Mouse (Mus musculus): ENCODE measurements at regions not wholly inside any gene's neighbourhood (a gene's known extent, or its start where the extent isn't known, plus 50 kb on each side); places are given as distances from the start of the nearest gene placed in this dataset.

DNA sequence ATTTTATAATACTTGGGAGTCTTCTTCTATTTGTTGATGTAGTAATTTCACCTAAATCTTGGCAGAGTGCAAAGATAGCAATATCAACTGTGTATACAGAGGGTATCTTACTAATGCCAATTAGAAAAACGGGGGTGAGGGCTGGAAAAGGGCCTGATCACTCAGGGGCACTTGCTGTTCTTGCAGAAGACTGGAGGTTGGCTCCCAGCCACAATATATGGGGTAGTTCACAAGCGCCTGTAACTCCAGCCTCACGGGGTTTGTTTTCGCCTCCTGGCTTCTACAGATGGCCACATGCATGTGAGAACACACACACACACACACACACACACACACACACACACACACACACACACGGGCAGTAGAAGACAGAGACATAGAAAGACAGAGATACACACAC lies 185.7 kb downstream of the Plk2 start:
- DNase-seq (ENCODE audit: low read depth): no peak

- no peak for DNase-seq (ENCODE audit: low read depth)
Measured at GRCm38 (mm10) chr13:110584765-110585164, 189.9 kb downstream of the Plk2 start.

DNA sequence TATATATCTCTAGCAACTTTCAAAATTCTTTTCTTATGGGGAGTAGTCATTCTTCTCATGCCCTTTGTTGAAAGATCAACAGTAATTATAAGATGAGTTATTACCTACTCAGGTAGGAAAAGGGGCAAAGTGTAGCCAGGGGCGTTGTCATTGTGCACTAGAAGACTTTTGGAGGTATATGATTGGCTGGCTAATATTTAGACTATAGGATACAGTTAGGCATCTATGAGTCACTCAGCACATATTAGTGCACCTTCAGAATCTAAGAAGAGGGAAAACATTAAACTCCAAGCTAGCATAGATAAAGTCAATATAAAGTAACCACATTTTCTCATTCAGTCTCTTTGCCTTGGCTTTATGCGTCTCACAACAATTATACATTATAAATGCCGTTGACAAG lies 199.8 kb downstream of the Plk2 start:
- DNase-seq (ENCODE audit: low read depth): no peak

DNA sequence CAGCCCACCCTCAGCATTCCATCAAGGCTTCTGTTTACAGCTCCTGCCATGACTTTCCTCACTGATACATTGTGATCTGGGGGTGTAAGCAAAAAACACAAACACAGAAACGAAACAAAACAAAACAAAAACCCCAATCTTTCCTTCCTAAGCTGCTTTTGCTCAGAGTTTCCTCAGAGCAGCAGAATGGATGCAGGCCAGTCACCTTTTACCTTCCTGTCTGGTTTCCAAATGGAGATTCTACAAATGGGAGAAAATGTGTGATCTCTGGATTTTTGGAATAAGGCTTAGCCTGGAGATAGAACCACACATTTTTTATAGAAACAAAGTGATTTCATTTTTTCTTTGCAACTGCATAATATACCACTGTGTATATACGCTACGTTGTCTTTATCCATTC lies 204.8 kb downstream of the Plk2 start:
- DNase-seq (ENCODE audit: low read depth): no peak

DNA sequence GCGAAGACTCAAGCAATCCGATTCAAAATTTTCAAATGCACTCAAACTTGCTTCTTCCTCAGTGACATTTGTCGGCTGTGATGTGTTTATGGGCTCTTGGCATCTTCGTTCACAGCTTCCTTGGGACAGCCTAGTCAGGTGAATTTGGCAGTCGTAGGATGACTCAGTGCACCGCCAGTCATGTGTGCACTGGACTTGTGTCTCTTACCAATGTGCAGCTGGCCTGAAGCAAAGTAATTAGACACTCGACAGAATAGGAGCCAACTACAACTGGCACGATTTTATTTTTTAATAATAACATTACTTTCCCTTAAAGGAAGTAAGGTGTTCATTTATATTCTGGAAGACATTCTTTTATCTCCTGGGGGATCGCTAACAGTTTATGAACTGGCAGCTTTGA lies 205.5 kb downstream of the Plk2 start:
- DNase-seq (ENCODE audit: low read depth): peak; percentile 18

- DNase-seq (ENCODE audit: low read depth): peak; percentile 11
Measured at GRCm38 (mm10) chr13:110601352-110601751, 206.5 kb downstream of the Plk2 start.

GRCm38 (mm10) chr13:110601840-110602239 lies 207.0 kb downstream of the Plk2 start:
- no peak for DNase-seq (ENCODE audit: low read depth)

DNA sequence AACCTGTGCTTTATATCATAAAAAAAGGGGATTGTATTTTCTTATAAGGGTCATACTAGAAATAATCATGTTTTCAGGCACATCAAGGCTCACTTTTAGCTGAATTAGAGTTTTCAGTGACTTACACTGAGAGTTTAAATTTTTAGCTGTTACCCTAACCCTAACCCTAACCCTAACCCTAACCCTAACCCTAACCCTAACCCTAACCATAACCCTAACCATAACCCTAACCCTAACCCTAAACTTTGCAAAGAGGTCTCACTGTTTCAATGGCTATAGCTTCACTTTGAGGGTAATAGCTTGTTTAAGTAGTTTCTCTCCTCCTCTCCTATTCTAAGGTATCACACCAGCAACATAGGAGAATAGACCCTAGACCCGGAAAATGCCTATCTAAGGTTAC lies 208.0 kb downstream of the Plk2 start:
- DNase-seq (ENCODE audit: low read depth): no peak

- peak; percentile 45 for DNase-seq (ENCODE audit: low read depth)
Measured at GRCm38 (mm10) chr13:110619010-110619409, 224.2 kb downstream of the Plk2 start.

DNA sequence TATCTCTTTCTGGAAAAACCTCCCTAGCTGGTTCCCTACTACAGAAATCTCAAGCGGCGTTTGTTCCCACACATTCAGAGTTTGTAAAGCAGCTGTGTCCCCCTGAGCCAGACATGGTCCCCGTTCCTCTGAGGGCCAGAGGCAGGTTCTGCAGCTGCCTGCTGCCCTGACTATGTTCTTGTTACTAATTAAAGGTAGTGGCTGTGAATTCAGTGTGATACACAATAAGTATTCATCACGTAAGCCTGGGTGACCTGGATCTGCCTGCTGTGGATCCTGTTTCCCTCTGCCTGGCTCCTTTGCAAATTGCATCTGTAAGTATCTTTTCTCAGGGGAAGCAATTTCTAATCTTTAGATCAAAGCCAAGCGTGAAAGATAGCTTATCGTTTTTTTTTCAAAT lies 232.3 kb downstream of the Plk2 start:
- DNase-seq (ENCODE audit: low read depth): no peak

GRCm38 (mm10) chr13:110627732-110628131 lies 232.9 kb downstream of the Plk2 start:
- no peak for DNase-seq (ENCODE audit: low read depth)

DNA sequence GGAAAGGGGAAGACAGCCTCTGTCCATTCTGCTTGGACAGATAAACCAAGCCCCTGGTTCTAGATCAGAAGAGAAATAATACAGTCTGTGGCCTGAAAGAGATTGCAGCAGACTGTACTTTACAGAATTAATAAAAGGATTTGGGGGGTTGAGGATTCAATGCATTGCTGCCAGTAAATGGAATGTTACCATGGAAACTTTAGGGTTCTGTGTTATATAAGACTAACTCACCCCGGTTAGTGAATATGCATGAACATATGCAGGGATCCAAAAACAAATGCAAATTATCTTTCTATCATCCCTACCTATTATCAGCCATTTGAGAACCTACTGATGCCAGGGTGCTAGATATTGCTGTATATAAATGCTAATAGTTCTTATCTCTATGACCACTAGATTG lies 233.4 kb downstream of the Plk2 start:
- DNase-seq (ENCODE audit: low read depth): no peak

- DNase-seq (ENCODE audit: low read depth): peak; percentile 11
Measured at GRCm38 (mm10) chr13:110633261-110633781, 238.5 kb downstream of the Plk2 start.

DNA sequence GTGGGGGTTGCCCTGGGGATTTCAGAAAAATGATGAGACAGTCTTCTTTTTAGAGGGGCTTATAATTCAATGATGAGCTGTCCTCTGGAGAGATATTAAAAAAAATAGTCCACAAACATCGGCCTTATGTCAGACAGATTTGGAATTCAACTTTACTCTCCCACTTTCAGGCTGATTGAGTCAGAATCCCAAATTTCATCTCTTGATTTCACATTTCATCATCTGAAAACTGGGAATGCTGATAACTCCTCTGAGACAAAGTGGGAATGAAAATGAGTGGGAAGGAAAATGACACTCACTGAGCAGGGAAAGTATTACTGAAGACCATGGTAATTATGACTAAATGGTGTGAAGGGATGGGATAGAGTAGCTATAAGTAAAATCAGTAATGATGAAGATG lies 239.1 kb downstream of the Plk2 start:
- peak; percentile 23 for DNase-seq (ENCODE audit: low read depth)

- DNase-seq (ENCODE audit: low read depth): no peak
Measured at GRCm38 (mm10) chr13:110642792-110643191, 247.9 kb downstream of the Plk2 start.

DNA sequence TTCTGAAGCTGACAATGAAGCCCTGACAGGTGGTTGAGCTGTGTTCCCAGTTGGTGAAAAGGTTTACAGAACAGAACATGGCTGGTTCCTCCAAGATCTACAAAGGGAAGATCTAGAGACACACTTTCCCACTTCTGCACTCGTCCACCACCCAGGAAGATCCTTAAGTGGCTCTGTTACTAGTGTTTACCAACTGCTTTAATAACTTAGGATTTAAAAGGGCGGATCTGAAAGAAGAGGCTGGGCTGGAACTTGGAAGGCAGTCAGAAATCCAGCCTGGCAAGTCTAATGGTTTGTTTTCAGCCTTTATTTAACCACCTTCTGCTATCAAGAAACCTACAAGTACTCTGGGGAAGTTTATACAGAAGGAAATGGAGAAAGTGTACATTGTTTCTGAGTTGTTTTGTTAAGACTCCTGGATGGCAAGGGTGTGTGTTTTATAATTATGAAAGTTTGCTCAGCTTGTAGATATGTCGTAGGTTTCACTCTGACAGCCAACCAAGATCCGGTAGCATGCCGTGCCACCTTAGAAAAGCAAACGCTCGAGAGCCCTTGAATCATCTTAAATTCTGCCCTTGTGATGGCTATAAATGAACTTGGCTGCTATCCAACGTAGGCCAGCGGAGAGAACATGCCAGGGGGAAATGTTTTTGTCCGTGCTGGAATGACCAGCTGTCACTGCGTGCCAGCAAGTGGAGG lies 248.5 kb downstream of the Plk2 start:
- no peak for DNase-seq (ENCODE audit: low read depth)

DNA sequence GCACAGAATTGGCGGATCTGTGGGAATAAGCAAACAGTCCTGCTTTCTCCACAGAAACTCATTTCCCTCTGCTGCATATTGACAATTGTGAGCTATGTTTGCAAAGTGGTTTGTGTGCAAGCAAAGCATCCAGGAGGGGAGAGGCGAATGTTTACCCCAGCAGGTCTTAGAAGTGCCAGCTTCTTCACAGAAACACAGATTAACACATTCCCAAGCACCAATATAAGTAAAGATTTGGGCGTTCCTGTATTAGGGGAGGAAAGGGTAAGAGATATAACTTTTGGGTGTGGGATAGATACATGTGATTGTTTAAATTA lies 249.0 kb downstream of the Plk2 start:
- no peak for DNase-seq (ENCODE audit: low read depth)

GRCm38 (mm10) chr13:110649378-110649777 lies 254.5 kb downstream of the Plk2 start:
- DNase-seq (ENCODE audit: low read depth): no peak

GRCm38 (mm10) chr13:110649870-110650497 lies 255.1 kb downstream of the Plk2 start:
- no peak for DNase-seq (ENCODE audit: low read depth)

DNA sequence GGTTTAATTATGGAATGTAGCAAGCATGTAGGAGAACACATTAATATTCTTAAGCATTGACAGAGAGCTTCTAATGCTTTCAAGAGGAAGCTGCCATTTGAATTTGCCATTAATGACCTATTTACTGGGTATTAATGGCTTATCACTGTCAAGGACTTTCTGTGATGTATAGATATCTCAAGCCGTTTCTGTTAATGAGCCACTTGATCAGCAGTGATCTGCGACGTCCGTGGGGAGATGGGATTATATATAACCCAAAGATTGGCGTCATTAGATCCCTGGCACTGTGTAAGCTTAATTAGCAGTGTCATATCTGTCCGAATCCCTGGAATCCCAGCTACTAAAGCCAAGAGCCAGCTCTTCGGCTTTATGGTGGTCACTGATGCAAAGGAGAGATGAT lies 257.4 kb downstream of the Plk2 start:
- no peak for DNase-seq (ENCODE audit: low read depth)

GRCm38 (mm10) chr13:110665073-110665800 lies 270.4 kb downstream of the Plk2 start:
- no peak for DNase-seq (ENCODE audit: low read depth)

GRCm38 (mm10) chr13:110667276-110667956 lies 272.6 kb downstream of the Plk2 start:
- no peak for DNase-seq (ENCODE audit: low read depth)

DNA sequence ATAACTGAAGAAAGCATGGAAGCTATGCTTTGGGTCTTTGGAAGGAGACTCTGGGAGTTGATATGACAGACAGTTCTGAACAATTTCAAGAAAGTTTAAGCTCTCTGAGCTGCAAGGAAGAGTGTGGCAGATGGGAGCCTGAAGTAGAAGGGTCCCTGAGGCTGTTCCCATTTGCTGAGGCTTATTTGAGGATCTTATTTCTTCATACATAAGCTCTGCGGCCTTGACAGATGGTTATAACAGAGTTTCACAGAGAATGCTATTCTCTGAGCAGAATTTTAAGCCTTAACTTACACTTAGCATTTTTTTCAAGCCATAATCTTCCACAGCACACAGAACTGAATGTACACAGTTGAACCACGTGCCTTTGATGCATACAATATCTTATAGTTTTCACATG lies 278.7 kb downstream of the Plk2 start:
- no peak for DNase-seq (ENCODE audit: low read depth)

Data from NIH3T3 (cell line).